Mouse (Mus musculus): ENCODE data around the gene Hlcs. TPM values are rescaled to one million over a fixed set of nuclear protein-coding genes. Genes with fewer than 3 reads are reported as not detected.
A peak's percentile ranks its signal among the peaks of the same experiment; 100 is the strongest.

The Hlcs gene
- polyA plus RNA-seq, 1 experiment from 2014 or later, result 7.4 TPM

GRCm38 (mm10) chr16:94239146-94239545 lies 74.2 kb downstream of the Hlcs start:
- Histone ChIP-seq H3K9ac (no peak overlapping the region), H3K27ac (no peak overlapping the region), H3K4me1 (replicated peaks) (peaks cover 8% of the 10 kb centered on the region), H3K9me3 (replicated peaks) (no peaks in the 10 kb centered on the region), H3K4me3 (no peak overlapping the region), H3K36me3 (no peaks in the 10 kb centered on the region), H3K27me3 (no peaks in the 10 kb centered on the region), H3K4me2 (no peak overlapping the region)
- 87% methylated on average over 7 of the region's 7 CpGs for WGBS
- ATAC-seq (replicated peaks; ENCODE audit: insufficient number of reproducible peaks, insufficient read depth, low FRiP score, low read depth), result no peak

DNA sequence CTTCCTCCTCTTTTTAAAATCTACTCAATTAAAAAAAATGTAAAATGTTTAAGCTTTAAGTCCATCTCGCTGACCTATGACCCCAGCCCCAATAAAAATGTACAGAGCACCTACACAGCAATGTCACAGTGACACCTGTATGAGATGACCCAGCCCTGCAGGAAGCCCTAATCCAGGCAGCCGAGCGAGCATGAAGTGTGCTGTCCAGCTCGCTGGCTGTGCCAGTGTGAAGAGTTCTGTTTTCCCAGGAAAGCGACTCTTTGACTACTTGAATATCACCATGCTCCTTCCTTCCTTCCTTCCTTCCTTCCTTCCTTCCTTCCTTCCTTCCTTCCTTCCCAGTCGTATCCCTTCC lies 76.3 kb downstream of the Hlcs start:
- Histone ChIP-seq H3K4me2 (no peak overlapping the region), H3K9ac (no peak overlapping the region), H3K4me3 (no peak overlapping the region), H3K9me3 (replicated peaks) (no peaks in the 10 kb centered on the region), H3K36me3 (no peaks in the 10 kb centered on the region), H3K27ac (no peak overlapping the region), H3K4me1 (replicated peaks) (peaks cover 5% of the 10 kb centered on the region; the same call in 1 of the 2 replicates), H3K27me3 (no peaks in the 10 kb centered on the region)
- 75% methylated on average over 6 of the region's 6 CpGs for WGBS
- ATAC-seq (replicated peaks; ENCODE audit: insufficient number of reproducible peaks, insufficient read depth, low FRiP score, low read depth), result no peak

DNA sequence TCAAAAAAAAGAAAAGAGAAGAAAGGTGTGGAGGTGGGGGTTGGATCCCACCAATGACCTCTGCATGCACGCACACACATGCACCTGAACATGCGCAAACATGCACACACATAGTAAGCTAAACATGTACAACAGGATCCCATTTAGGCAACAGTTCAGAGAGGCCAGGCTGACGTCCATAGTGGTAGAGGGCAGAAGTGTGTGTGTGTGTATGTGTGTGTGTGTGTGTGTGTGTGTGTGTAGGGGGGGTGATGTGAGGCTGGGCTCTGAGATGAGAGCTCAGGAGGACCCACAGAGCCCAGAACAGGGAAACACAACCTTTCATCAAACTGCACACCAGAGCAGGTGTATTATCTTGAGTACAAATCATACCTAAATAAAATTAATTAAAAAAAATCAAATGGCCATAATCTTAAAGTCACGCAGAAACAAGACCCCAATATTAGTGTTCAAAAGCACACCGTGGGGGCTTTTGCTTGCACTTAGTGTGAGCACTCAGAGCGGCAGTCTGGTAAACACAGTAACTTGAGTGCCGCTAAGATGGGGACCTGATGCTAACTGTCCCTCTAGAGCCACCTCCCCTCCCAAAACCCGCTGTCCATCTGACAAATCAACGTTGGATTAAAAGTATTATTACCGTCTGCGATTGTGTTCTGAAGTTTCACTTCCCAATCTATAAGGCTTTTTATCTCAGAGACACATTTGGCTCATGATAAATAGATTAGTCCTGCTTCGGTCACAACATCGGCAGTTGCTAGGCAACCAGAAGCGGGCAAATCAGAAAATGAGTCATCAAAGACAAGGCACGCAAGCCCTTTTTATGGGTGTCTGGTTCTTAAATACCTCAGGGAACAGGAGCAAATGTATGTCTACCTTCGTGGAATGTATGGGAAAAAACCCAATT lies 76.9 kb downstream of the Hlcs start:
- Histone ChIP-seq H3K9me3 (replicated peaks) (no peaks in the 10 kb centered on the region), H3K27ac (no peak overlapping the region), H3K4me1 (replicated peaks) (peaks cover 5% of the 10 kb centered on the region; the same call in 1 of the 2 replicates), H3K4me3 (no peak overlapping the region), H3K9ac (no peak overlapping the region), H3K27me3 (no peaks in the 10 kb centered on the region), H3K4me2 (no peak overlapping the region), H3K36me3 (no peaks in the 10 kb centered on the region)
- 63% methylated on average over 16 of the region's 16 CpGs for WGBS
- no peak for ATAC-seq (replicated peaks; ENCODE audit: insufficient number of reproducible peaks, insufficient read depth, low FRiP score, low read depth)

DNA sequence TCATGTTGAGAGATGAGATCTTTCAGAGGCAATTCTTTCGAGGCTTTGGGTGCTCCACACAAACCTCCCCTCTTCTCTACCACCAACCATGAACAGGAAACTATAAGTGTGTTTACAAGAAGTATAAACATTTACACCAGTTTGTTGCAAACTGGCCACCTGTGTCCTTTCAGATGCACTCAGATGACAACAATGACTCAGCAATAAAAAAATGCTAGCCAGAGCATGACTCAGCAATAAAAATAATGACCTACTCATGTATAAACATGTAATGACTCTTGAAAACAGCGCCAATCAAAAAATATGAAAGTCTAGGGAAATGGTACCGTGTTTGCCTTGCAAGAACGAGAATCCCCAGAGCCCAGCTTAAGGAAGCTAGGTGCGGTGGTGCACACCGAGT lies 77.7 kb downstream of the Hlcs start:
- Histone ChIP-seq H3K27ac (no peak overlapping the region), H3K9me3 (replicated peaks) (no peaks in the 10 kb centered on the region), H3K27me3 (no peaks in the 10 kb centered on the region), H3K9ac (no peak overlapping the region), H3K4me2 (no peak overlapping the region), H3K36me3 (no peaks in the 10 kb centered on the region), H3K4me3 (no peak overlapping the region), H3K4me1 (replicated peaks) (peaks cover 5% of the 10 kb centered on the region; the same call in 1 of the 2 replicates)
- no peak for ATAC-seq (replicated peaks; ENCODE audit: insufficient number of reproducible peaks, insufficient read depth, low FRiP score, low read depth)
- WGBS, result 84% methylated on average over 6 of the region's 6 CpGs

DNA sequence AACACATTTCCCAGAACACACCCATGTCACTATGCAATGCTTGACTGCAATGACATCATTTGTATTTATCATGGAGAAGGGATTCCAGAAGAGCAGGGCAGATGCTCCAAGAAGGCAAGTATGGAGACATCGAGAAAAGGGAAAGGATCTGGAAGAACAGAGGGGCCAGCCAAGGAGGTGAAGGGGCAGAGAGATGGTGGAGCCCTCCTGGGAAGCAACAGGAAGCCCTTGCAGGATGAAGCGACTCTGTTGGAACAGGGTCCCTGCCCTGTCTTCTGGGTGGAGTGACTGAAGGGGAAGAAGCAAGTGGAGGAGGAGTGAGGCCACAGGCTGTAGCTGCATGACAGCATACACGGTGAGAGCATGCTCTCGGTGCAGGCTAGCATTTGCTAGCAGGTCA lies 79.2 kb downstream of the Hlcs start:
- no peak overlapping the region for H3K4me2 ChIP-seq
- no peaks in the 10 kb centered on the region for H3K36me3 ChIP-seq
- ATAC-seq (replicated peaks; ENCODE audit: insufficient number of reproducible peaks, insufficient read depth, low FRiP score, low read depth), result no peak; the same call in 1 of the 2 replicates
- H3K27ac ChIP-seq, result no peak overlapping the region
- no peak overlapping the region for H3K9ac ChIP-seq
- WGBS, result 24% methylated on average over 4 of the region's 4 CpGs
- no peak overlapping the region for H3K4me3 ChIP-seq
- no peaks in the 10 kb centered on the region for H3K27me3 ChIP-seq
- no peaks in the 10 kb centered on the region for H3K9me3 ChIP-seq (replicated peaks)
- H3K4me1 ChIP-seq (replicated peaks), result peaks cover 5% of the 10 kb centered on the region; the same call in 1 of the 2 replicates

GRCm38 (mm10) chr16:94230909-94231575 lies 82.3 kb downstream of the Hlcs start:
- H3K4me3 ChIP-seq, result no peak overlapping the region
- no peaks in the 10 kb centered on the region for H3K36me3 ChIP-seq
- WGBS, result 67% methylated on average over 12 of the region's 12 CpGs
- no peak for ATAC-seq (replicated peaks; ENCODE audit: insufficient number of reproducible peaks, insufficient read depth, low FRiP score, low read depth)
- H3K4me1 ChIP-seq (replicated peaks), result peaks cover 5% of the 10 kb centered on the region; the same call in 1 of the 2 replicates
- H3K27me3 ChIP-seq, result no peaks in the 10 kb centered on the region
- no peak overlapping the region for H3K27ac ChIP-seq
- no peak overlapping the region for H3K4me2 ChIP-seq
- H3K9ac ChIP-seq, result no peak overlapping the region
- H3K9me3 ChIP-seq (replicated peaks), result no peaks in the 10 kb centered on the region

GRCm38 (mm10) chr16:94230499-94230898 lies 82.9 kb downstream of the Hlcs start:
- Histone ChIP-seq H3K4me1 (replicated peaks) (peaks cover 5% of the 10 kb centered on the region; the same call in 1 of the 2 replicates), H3K27me3 (no peaks in the 10 kb centered on the region), H3K9me3 (replicated peaks) (no peaks in the 10 kb centered on the region), H3K9ac (no peak overlapping the region), H3K4me2 (no peak overlapping the region), H3K36me3 (no peaks in the 10 kb centered on the region), H3K4me3 (no peak overlapping the region), H3K27ac (no peak overlapping the region)
- ATAC-seq (replicated peaks; ENCODE audit: insufficient number of reproducible peaks, insufficient read depth, low FRiP score, low read depth), result no peak
- WGBS, result 85% methylated on average over 4 of the region's 4 CpGs

- 93% methylated on average over 7 of the region's 7 CpGs for WGBS
- Histone ChIP-seq H3K36me3 (no peaks in the 10 kb centered on the region), H3K4me1 (replicated peaks) (peaks cover 5% of the 10 kb centered on the region; the same call in 1 of the 2 replicates), H3K4me2 (no peak overlapping the region), H3K27ac (no peak overlapping the region), H3K4me3 (no peak overlapping the region), H3K27me3 (no peaks in the 10 kb centered on the region), H3K9ac (no peak overlapping the region), H3K9me3 (replicated peaks) (no peaks in the 10 kb centered on the region)
- ATAC-seq (replicated peaks; ENCODE audit: insufficient number of reproducible peaks, insufficient read depth, low FRiP score, low read depth), result no peak
Measured at GRCm38 (mm10) chr16:94229890-94230289, 83.5 kb downstream of the Hlcs start.

DNA sequence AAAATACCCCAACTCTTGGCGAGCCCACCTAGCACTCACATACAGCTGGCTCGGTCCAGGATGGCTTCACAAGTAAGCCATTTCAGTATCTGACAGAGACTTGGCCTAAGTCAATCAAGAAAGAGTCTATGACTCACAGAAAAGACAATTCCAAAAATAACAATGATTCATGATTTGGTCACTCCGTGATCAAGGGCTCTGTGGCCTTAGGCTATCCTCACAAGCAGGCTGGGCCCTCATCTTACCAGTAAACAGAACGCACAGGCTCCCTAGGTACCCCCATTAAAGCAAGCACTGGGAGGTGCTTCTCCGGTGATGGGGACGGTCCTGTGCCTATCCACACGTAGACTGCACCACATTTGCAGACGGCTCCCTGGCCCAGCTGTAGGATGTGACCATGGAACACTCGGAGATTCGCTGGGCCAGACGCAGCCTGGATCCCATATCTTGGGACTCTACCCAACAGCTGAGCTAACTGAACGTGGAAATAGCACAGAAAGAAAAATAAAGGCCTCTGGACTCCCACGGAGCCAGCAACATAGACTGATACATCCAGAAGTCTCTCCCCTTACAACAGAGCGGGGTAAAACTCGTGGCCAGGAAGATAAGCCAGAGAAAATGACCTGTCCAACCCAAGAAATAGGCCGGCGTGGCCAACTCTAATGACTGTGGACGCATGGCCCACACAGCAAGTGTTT lies 84.4 kb downstream of the Hlcs start:
- ATAC-seq (replicated peaks; ENCODE audit: insufficient number of reproducible peaks, insufficient read depth, low FRiP score, low read depth), result peak; percentile 22; the same call in 1 of the 2 replicates
- Histone ChIP-seq H3K4me2 (no peak overlapping the region), H3K9me3 (replicated peaks) (no peaks in the 10 kb centered on the region), H3K36me3 (no peaks in the 10 kb centered on the region), H3K4me3 (no peak overlapping the region), H3K27ac (no peak overlapping the region), H3K27me3 (no peaks in the 10 kb centered on the region), H3K4me1 (replicated peaks) (0 out of 2 replicates have a peak, but pooled peaks cover 2% of the 10 kb centered on the region), H3K9ac (no peak overlapping the region)
- 69% methylated on average over 18 of the region's 18 CpGs for WGBS

GRCm38 (mm10) chr16:94227328-94228018 lies 85.9 kb downstream of the Hlcs start:
- Histone ChIP-seq H3K27ac (no peak overlapping the region), H3K9ac (no peak overlapping the region), H3K27me3 (no peaks in the 10 kb centered on the region), H3K9me3 (replicated peaks) (no peaks in the 10 kb centered on the region), H3K4me3 (no peak overlapping the region), H3K36me3 (no peaks in the 10 kb centered on the region), H3K4me1 (replicated peaks) (no peaks in the 10 kb centered on the region), H3K4me2 (no peak overlapping the region)
- ATAC-seq (replicated peaks; ENCODE audit: insufficient number of reproducible peaks, insufficient read depth, low FRiP score, low read depth), result no peak
- 59% methylated on average over 18 of the region's 18 CpGs for WGBS

DNA sequence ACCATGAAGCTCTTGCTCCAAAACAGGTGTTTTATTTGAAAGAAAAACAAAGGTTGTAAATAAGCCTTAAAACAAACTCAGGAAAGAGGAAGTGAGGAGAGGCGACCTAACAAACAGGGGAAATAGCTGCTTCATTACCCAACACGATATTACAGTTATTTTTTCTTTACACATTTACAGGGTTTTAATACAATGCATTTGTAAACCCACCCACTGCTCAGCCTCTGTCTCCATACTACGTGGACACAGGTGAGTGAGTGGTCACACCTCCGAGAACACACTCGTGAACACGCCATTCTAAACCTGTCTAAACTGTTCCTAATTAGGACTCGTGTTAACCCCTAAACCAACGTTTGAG lies 90.0 kb downstream of the Hlcs start:
- Histone ChIP-seq H3K27me3 (no peaks in the 10 kb centered on the region), H3K36me3 (no peaks in the 10 kb centered on the region), H3K9ac (no peak overlapping the region), H3K4me2 (no peak overlapping the region; the same call in 1 of the 2 replicates), H3K4me3 (no peak overlapping the region), H3K4me1 (replicated peaks) (no peaks in the 10 kb centered on the region; the same call in 1 of the 2 replicates), H3K27ac (no peak overlapping the region), H3K9me3 (replicated peaks) (no peaks in the 10 kb centered on the region)
- ATAC-seq (replicated peaks; ENCODE audit: insufficient number of reproducible peaks, insufficient read depth, low FRiP score, low read depth), result no peak
- 71% methylated on average over 8 of the region's 8 CpGs for WGBS
